Mouse (Mus musculus) macrophage (primary cell): ENCODE measurements around the gene Adrb1. TPM values are rescaled to one million over a fixed set of nuclear protein-coding genes. Genes with fewer than 3 reads are reported as not detected.
"Not testable (repeated sequence)": the region's sequence is repeated elsewhere in the genome, so short reads cannot be mapped to it uniquely, and the experiment has no call there.

Source experiments
- H3K27ac ChIP-seq: fragments of 350-480 bp; formaldehyde crosslinking; 2 replicates; pipeline ENCODE4 v1.9.0; 2021
- H3K36me3 ChIP-seq: fragments of 350-480 bp; formaldehyde crosslinking; 2 replicates; pipeline ENCODE4 v1.9.0; 2021; ENCODE audit errors: inconsistent target
- H3K4me3 ChIP-seq: fragments of 350-480 bp; formaldehyde crosslinking; 2 replicates; pipeline ENCODE4 v1.9.0; 2021; ENCODE audit errors: inconsistent target
- H3K79me2 ChIP-seq: fragments of 350-480 bp; formaldehyde crosslinking; 2 replicates; pipeline ENCODE4 v1.9.0; 2021; ENCODE audit errors: inconsistent target
- WGBS: methylation state at CpG from one replicate; pipeline ENCODE4 v1.1.7; 2026; ENCODE audit warnings: inconsistent platforms; ENCODE audit not compliant: missing documents; 5-methylcytosine and 5-hydroxymethylcytosine counted together
- polyA plus RNA-seq: library from polyadenylated mRNA; stranded (reverse); fragments of 250-400 nt; gene quantifications from 3 replicates; pipeline ENCODE4 v1.2.4, GENCODE M21; 2018; ENCODE audit warnings: inconsistent platforms

Gene Adrb1
- polyA plus RNA-seq, 1 experiment from 2014 or later, result 0.19 TPM

- H3K4me3 ChIP-seq, result no peak overlapping the region
- H3K27ac ChIP-seq, result no peak overlapping the region
- no peaks in the 10 kb centered on the region for H3K36me3 ChIP-seq
- 30% methylated on average over 16 of the region's 16 CpGs for WGBS
- no peaks in the 10 kb centered on the region for H3K79me2 ChIP-seq
These were observed 54.9 kb downstream of the Adrb1 start for GRCm38 (mm10) chr19:56776719-56777382.

- WGBS, result 83% methylated on average over 4 of the region's 7 CpGs
- not testable (repeated sequence) for H3K36me3 ChIP-seq, H3K27ac ChIP-seq, H3K79me2 ChIP-seq, H3K4me3 ChIP-seq
These were observed 56.5 kb downstream of the Adrb1 start for GRCm38 (mm10) chr19:56778532-56778931.

Other genes starting within 250 kb of the Adrb1 start
- 9.9 to 18.5 TPM (median 11.4 TPM) in 3 replicates for gene Dclre1a, start 174.0 kb upstream of the Adrb1 start, polyA plus RNA-seq
- gene Nhlrc2, start 173.9 kb upstream of the Adrb1 start, polyA plus RNA-seq, result 5.8 to 7.3 TPM (median 6.6 TPM) in 3 replicates
- 9.1 to 14.8 TPM (median 9.7 TPM) in 3 replicates for gene Ccdc186, start 100.0 kb downstream of the Adrb1 start, polyA plus RNA-seq
- not detected in 3 replicates for gene Tdrd1, start 104.0 kb downstream of the Adrb1 start, polyA plus RNA-seq
- not detected in 3 replicates for gene Vwa2, start 152.1 kb downstream of the Adrb1 start, polyA plus RNA-seq